Mouse (Mus musculus) cortical plate, adult 2 months (tissue): ENCODE measurements around the gene Ccdc174.

Experiments used
- CTCF ChIP-seq: fragments of 200-500 bp; IDR thresholded peaks from 2 replicates; pipeline ENCODE4 v1.5.1; 2011; ENCODE audit warnings: mild to moderate bottlenecking, control low read depth, low read length; ENCODE audit not compliant: insufficient read depth; ENCODE audit errors: extremely low read depth
- POLR2A ChIP-seq: fragments of 200-500 bp; IDR thresholded peaks from 2 replicates; pipeline ENCODE4 v1.6.1; 2011; ENCODE audit warnings: mild to moderate bottlenecking, low read length, control low read depth; ENCODE audit not compliant: insufficient read depth; ENCODE audit errors: extremely low read depth

GRCm38 (mm10) chr6:91891776-91892175, 13.9 kb downstream of the Ccdc174 start:
- TF ChIP-seq CTCF (no peak), POLR2A (no peak)
